Mouse (Mus musculus) megakaryocyte, embryonic 14.5 days (primary cell): Measurements from ENCODE around the gene Spon1.

Source experiments
- FLI1 ChIP-seq: IDR thresholded peaks from 2 replicates; pipeline ENCODE4 v1.6.1; 2012; ENCODE audit warnings: low read length, inconsistent platforms, mixed read lengths
- GATA1 ChIP-seq: IDR thresholded peaks from 3 replicates; pipeline ENCODE4 v1.6.1; 2012; ENCODE audit warnings: mixed read lengths, low read length, inconsistent platforms, borderline replicate concordance

GRCm38 (mm10) chr7:114086021-114086710 lies 320.4 kb downstream of the Spon1 start:
- TF ChIP-seq GATA1 (no peak), FLI1 (no peak)
